Mouse (Mus musculus): Measurements from ENCODE around the gene Crybg1. TPM values are rescaled to one million over a fixed set of nuclear protein-coding genes. Genes with fewer than 3 reads are reported as not detected.

The Crybg1 gene
- polyA plus RNA-seq, 1 experiment from 2014 or later, result 4.6 TPM

- no peaks in the 10 kb centered on the region for H3K36me3 ChIP-seq
- peak overlapping the region; percentile 36 for H3K4me3 ChIP-seq (replicated peaks)
- peak overlapping the region; percentile 72 for H3K4me2 ChIP-seq (replicated peaks)
- H3K27ac ChIP-seq (replicated peaks), result peak overlapping the region; percentile 0; the same call in 1 of the 2 replicates
- no peaks in the 10 kb centered on the region for H3K9me3 ChIP-seq (replicated peaks)
- peaks cover 28% of the 10 kb centered on the region for H3K4me1 ChIP-seq
- ATAC-seq (ENCODE audit: insufficient number of reproducible peaks, low FRiP score, low TSS enrichment, low read depth), result 0 out of 2 replicates have a peak, but pooled peaks have one; percentile 48
- 0 out of 2 replicates have a peak overlapping the region, but pooled peaks have one; percentile 2 for H3K9ac ChIP-seq
- 1% methylated on average over 40 of the region's 40 CpGs for WGBS
- peaks cover 56% of the 10 kb centered on the region for H3K27me3 ChIP-seq
These were observed 142.7 kb downstream of the Crybg1 start for GRCm38 (mm10) chr10:44005677-44006641.

GRCm38 (mm10) chr10:44004221-44004751, 144.4 kb downstream of the Crybg1 start:
- ATAC-seq (ENCODE audit: insufficient number of reproducible peaks, low FRiP score, low TSS enrichment, low read depth), result no peak
- H3K4me1 ChIP-seq, result peaks cover 28% of the 10 kb centered on the region
- 1% methylated on average over 33 of the region's 33 CpGs for WGBS
- peak overlapping the region; percentile 66 for H3K4me3 ChIP-seq (replicated peaks)
- peak overlapping the region; percentile 76 for H3K4me2 ChIP-seq (replicated peaks)
- no peaks in the 10 kb centered on the region for H3K9me3 ChIP-seq (replicated peaks)
- H3K27me3 ChIP-seq, result peaks cover 56% of the 10 kb centered on the region
- H3K36me3 ChIP-seq, result no peaks in the 10 kb centered on the region
- no peak overlapping the region for H3K27ac ChIP-seq (replicated peaks)
- H3K9ac ChIP-seq, result no peak overlapping the region

DNA sequence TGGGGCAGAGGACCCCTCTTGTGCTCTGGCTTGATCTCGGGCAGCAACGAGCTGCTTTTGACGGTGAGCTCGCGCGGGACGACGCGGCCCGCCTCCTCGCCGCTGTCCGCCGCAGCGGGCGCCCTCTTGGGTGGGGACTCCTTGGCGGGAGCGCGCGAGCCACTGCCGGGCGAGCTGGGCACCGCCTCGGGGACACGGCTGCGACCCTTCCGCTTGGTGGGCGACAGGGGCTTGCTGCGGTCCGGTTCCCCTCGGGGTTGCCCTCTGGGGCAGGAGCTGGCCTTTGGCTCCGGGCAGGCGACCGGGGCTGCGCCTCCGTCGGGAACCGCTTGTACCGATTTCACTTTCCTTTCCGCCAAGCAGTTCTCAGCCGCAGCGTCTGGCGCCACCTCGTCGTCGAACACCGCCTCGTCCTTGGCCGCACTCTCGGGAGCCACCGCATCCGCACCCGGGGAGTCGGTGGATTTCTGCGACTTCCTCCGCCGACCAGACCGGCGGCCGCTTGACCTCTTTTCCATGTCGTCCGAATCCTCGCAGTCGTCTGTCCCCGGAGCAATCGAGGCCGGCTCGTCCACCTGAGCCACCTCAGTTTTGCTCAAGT, 145.0 kb downstream of the Crybg1 start:
- H3K4me3 ChIP-seq (replicated peaks), result peak overlapping the region; percentile 66
- H3K27me3 ChIP-seq, result peaks cover 56% of the 10 kb centered on the region
- ATAC-seq (ENCODE audit: insufficient number of reproducible peaks, low FRiP score, low TSS enrichment, low read depth), result 0 out of 2 replicates have a peak, but pooled peaks have one; percentile 20
- H3K27ac ChIP-seq (replicated peaks), result 0 out of 2 replicates have a peak overlapping the region, but pooled peaks have one; percentile 17
- H3K4me1 ChIP-seq, result peaks cover 28% of the 10 kb centered on the region
- peak overlapping the region; percentile 50 for H3K9ac ChIP-seq
- H3K9me3 ChIP-seq (replicated peaks), result no peaks in the 10 kb centered on the region
- H3K4me2 ChIP-seq (replicated peaks), result peak overlapping the region; percentile 76
- WGBS, result 1% methylated on average over 67 of the region's 68 CpGs
- H3K36me3 ChIP-seq, result no peaks in the 10 kb centered on the region

DNA sequence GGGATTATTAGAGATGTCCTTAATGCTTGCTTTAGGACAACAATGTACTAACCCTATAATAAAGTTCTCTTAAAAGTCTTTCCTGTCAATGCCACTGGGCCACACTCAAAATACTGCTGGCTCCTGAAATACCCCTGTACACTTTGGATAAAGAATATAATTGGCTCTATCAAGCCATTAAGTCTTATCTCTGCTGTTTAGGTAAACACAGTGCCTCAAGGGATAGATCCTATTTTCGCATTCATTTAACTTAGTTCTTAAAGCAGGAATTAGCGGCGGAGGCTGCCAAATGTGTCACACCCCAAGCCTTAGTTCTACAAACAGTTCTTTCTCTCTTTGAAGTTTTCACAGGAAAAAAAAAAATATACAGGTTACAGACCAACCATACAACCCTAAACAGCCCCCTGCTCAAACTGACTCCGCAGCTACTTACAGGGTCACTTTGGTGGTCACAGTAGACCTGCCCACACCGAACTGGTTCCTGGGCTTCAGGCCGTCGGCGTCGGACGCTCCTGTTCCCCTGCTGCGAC, 145.6 kb downstream of the Crybg1 start:
- H3K4me2 ChIP-seq (replicated peaks), result peak overlapping the region; percentile 76
- 0 out of 2 replicates have a peak overlapping the region, but pooled peaks have one; percentile 17 for H3K27ac ChIP-seq (replicated peaks)
- peaks cover 56% of the 10 kb centered on the region for H3K27me3 ChIP-seq
- H3K9me3 ChIP-seq (replicated peaks), result no peaks in the 10 kb centered on the region
- ATAC-seq (ENCODE audit: insufficient number of reproducible peaks, low FRiP score, low TSS enrichment, low read depth), result no peak
- 5% methylated on average over 11 of the region's 11 CpGs for WGBS
- peak overlapping the region; percentile 66 for H3K4me3 ChIP-seq (replicated peaks)
- H3K9ac ChIP-seq, result peak overlapping the region; percentile 50; the same call in 1 of the 2 replicates
- peaks cover 28% of the 10 kb centered on the region for H3K4me1 ChIP-seq
- H3K36me3 ChIP-seq, result no peaks in the 10 kb centered on the region

DNA sequence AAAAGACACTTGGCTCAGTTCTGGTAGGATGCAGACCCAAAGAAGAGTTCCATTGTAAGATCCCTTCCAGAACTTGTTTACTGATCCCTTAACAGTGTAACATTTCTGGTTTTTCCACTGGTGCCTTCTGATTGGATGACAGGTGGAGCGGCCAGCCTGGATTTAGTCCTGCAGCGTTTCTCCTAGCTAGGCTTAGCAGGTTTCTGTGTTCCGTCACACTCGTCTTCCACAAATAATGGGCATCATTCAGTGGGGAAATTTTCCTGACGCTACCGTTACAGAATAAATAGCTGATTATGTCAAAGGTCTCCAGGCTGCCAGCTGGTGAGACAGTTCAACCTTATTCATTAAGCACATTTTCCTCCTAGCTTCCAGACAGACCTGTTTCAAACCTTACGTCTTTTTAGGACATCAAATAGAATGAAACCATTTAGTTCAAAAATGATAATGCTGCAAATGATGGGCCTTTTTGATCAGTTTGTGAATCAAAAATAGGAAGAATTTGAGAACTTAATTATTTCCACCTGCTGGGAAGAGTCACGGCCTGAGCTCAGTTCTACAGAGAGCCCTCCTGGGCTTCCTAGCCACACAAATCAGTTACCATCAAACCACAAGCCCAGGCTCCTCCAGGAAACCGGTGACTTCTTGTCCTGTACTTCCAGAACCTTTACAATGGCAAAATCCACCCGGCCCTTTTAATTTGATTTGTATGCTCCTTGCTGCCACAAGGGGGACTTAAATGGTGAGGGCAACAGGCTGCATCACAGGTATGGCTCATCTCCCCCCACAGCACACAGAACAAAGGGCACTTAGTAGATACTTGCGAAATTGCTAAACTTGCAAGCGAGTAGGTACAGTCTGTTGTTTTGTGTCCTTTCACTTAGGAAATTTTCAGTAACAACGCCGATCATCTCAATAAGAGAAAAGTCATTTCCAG, 146.4 kb downstream of the Crybg1 start:
- no peak overlapping the region for H3K27ac ChIP-seq (replicated peaks)
- peaks cover 56% of the 10 kb centered on the region for H3K27me3 ChIP-seq
- H3K9me3 ChIP-seq (replicated peaks), result no peaks in the 10 kb centered on the region

GRCm38 (mm10) chr10:44000156-44000865, 148.3 kb downstream of the Crybg1 start:
- Histone ChIP-seq H3K9me3 (replicated peaks) (no peaks in the 10 kb centered on the region), H3K4me3 (replicated peaks) (no peak overlapping the region), H3K9ac (no peak overlapping the region), H3K27ac (replicated peaks) (no peak overlapping the region), H3K36me3 (no peaks in the 10 kb centered on the region), H3K4me1 (peaks cover 22% of the 10 kb centered on the region), H3K4me2 (replicated peaks) (no peak overlapping the region), H3K27me3 (peaks cover 41% of the 10 kb centered on the region)
- WGBS, result 33% methylated on average over 2 of the region's 2 CpGs
- no peak for ATAC-seq (ENCODE audit: insufficient number of reproducible peaks, low FRiP score, low TSS enrichment, low read depth)

More for the DNA sequence above, 146.4 kb downstream of the Crybg1 start:
- no peak overlapping the region for H3K9ac ChIP-seq
- H3K4me1 ChIP-seq, result peaks cover 28% of the 10 kb centered on the region
- H3K4me3 ChIP-seq (replicated peaks), result peak overlapping the region; percentile 66
- no peaks in the 10 kb centered on the region for H3K36me3 ChIP-seq
- H3K4me2 ChIP-seq (replicated peaks), result peak overlapping the region; percentile 76; the same call in 1 of the 2 replicates
- 13% methylated on average over 14 of the region's 14 CpGs for WGBS
- ATAC-seq (ENCODE audit: insufficient number of reproducible peaks, low FRiP score, low TSS enrichment, low read depth), result no peak

DNA sequence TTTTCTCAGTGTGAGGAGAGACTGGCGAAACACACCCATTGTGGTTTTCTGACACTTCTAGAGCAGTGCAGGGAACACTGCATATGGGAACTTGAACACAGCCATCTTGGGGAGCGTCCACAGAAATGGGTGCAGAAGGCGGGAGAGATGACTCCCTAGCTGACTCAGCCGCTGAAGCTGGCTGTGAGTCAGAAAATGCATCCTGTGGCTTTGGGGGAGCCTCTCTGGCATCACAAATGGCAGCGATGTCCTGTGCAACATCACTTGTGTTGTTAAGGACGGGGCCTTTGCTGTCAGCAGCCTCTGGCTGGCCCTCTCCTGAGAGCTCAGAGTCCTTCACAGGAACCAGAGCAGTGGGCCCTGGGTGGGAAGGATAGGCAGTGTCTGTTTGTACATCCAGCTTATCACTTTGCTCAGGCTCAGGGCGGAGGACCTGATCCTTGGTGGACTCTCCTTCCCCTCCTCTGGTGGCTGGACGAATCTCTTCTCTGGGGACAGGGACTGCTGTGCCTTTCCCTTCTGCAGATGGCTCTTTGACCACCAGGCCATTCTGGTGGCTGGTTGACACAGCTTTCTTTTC, 150.1 kb downstream of the Crybg1 start:
- Histone ChIP-seq H3K27me3 (peaks cover 24% of the 10 kb centered on the region), H3K4me1 (peaks cover 7% of the 10 kb centered on the region), H3K4me2 (replicated peaks) (no peak overlapping the region), H3K36me3 (no peaks in the 10 kb centered on the region), H3K4me3 (replicated peaks) (no peak overlapping the region), H3K9ac (no peak overlapping the region), H3K27ac (replicated peaks) (no peak overlapping the region), H3K9me3 (replicated peaks) (no peaks in the 10 kb centered on the region)
- ATAC-seq (ENCODE audit: insufficient number of reproducible peaks, low FRiP score, low TSS enrichment, low read depth), result no peak
- 74% methylated on average over 8 of the region's 8 CpGs for WGBS

DNA sequence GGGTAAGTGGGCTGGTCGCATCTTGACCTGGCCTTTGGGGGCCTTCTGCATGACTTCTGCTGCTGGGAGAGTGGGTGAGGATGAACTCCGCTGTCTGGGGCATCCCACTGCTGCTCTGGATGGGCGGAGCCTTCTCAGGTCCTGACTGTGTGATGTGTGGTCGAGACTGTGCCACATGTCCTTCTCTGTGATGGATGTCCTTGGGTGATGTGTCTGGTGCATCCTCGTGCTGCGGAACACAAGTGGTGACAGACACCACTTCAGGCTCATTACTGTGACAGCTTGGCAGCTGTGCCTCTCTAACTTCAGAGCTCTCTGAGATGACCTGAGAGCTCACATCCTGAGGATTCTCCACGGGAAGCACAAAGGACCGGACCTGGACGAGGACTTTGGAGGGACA, 150.6 kb downstream of the Crybg1 start:
- ATAC-seq (ENCODE audit: insufficient number of reproducible peaks, low FRiP score, low TSS enrichment, low read depth), result no peak
- no peaks in the 10 kb centered on the region for H3K9me3 ChIP-seq (replicated peaks)
- WGBS, result 76% methylated on average over 9 of the region's 9 CpGs

GRCm38 (mm10) chr10:43997276-43997675, 151.4 kb downstream of the Crybg1 start:
- H3K4me1 ChIP-seq, result no peaks in the 10 kb centered on the region
- ATAC-seq (ENCODE audit: insufficient number of reproducible peaks, low FRiP score, low TSS enrichment, low read depth), result no peak
- no peak overlapping the region for H3K4me3 ChIP-seq (replicated peaks)
- whole genome bisulfite sequencing, result 79% methylated on average over 10 of the region's 10 CpGs
- no peak overlapping the region for H3K27ac ChIP-seq (replicated peaks)
- H3K9me3 ChIP-seq (replicated peaks), result no peaks in the 10 kb centered on the region
- H3K36me3 ChIP-seq, result no peaks in the 10 kb centered on the region
- H3K4me2 ChIP-seq (replicated peaks), result no peak overlapping the region
- H3K27me3 ChIP-seq, result peaks cover 11% of the 10 kb centered on the region
- no peak overlapping the region for H3K9ac ChIP-seq

More for the DNA sequence above, 150.6 kb downstream of the Crybg1 start:
- H3K36me3 ChIP-seq, result no peaks in the 10 kb centered on the region
- H3K4me3 ChIP-seq (replicated peaks), result no peak overlapping the region
- no peak overlapping the region for H3K4me2 ChIP-seq (replicated peaks)
- peaks cover 2% of the 10 kb centered on the region for H3K4me1 ChIP-seq
- peaks cover 18% of the 10 kb centered on the region for H3K27me3 ChIP-seq
- H3K27ac ChIP-seq (replicated peaks), result no peak overlapping the region
- H3K9ac ChIP-seq, result no peak overlapping the region

Data from embryonic facial prominence, embryonic 15.5 days (tissue).